Mouse (Mus musculus) stomach, embryonic 14.5 days (tissue): ENCODE data around the gene Adgrl3. TPM values are rescaled to one million over a fixed set of nuclear protein-coding genes. Genes with fewer than 3 reads are reported as not detected.

Experiments used
- ATAC-seq: fragments of 200-750 bp; cut with Nextera tagmentation; 2 replicates; pipeline ENCODE4 v1.8.0; 2017; ENCODE audit warnings: low read depth, moderate TSS enrichment; ENCODE audit not compliant: insufficient number of reproducible peaks, insufficient read depth, low FRiP score
- H3K27ac ChIP-seq: fragments of 300-500 bp; sonication (generic); 2 replicates; pipeline ENCODE4 v1.5.1; 2014; ENCODE audit warnings: mild to moderate bottlenecking, low read length, moderate library complexity, mixed read lengths
- H3K27me3 ChIP-seq: fragments of 300-500 bp; sonication (generic); 2 replicates; pipeline ENCODE4 v1.6.1; 2014; ENCODE audit warnings: low read length, control low read depth, mixed read lengths; ENCODE audit not compliant: control insufficient read depth, insufficient read depth
- H3K36me3 ChIP-seq: fragments of 300-500 bp; sonication (generic); 2 replicates; pipeline ENCODE4 v1.6.1; 2014; ENCODE audit warnings: mild to moderate bottlenecking, control low read depth, low read length, moderate library complexity, mixed read lengths; ENCODE audit not compliant: control insufficient read depth, insufficient read depth
- H3K4me1 ChIP-seq: fragments of 300-500 bp; sonication (generic); 2 replicates; pipeline ENCODE4 v1.6.1; 2014; ENCODE audit warnings: low read length, control low read depth, mixed read lengths; ENCODE audit not compliant: control insufficient read depth, insufficient read depth
- H3K4me2 ChIP-seq: fragments of 300-500 bp; sonication (generic); replicated peaks from 2 replicates; pipeline ENCODE4 v1.6.1; 2014; ENCODE audit warnings: low read depth, low read length, control low read depth
- H3K4me3 ChIP-seq: fragments of 300-500 bp; sonication (generic); 2 replicates; pipeline ENCODE4 v1.5.1; 2014; ENCODE audit warnings: low read depth, low read length, control low read depth
- H3K9ac ChIP-seq: fragments of 300-500 bp; sonication (generic); replicated peaks from 2 replicates; pipeline ENCODE4 v1.6.1; 2014; ENCODE audit warnings: low read depth, mild to moderate bottlenecking, control low read depth, low read length, moderate library complexity, mixed read lengths
- H3K9me3 ChIP-seq: fragments of 300-500 bp; sonication (generic); 2 replicates; pipeline ENCODE4 v1.6.1; 2016; ENCODE audit warnings: low read depth, low read length, control low read depth; ENCODE audit not compliant: control insufficient read depth
- WGBS: fragments of 180-500 bp; shearing (Covaris S2); extraction: QIAGEN DNeasy Blood & Tissue Kit; methylation state at CpG from one replicate; pipeline ENCODE4 v1.1.7; 2014; 5-methylcytosine and 5-hydroxymethylcytosine counted together
- polyA plus RNA-seq: library from polyadenylated mRNA; unstranded; fragments of >200 nt; fragmentation: Nextera tagmentation; extraction: Ambion mirVana; gene quantifications from 2 replicates; pipeline ENCODE4 v1.2.1, GENCODE M21; 2014

The Adgrl3 gene
- polyA plus RNA-seq, 1 experiment from 2014 or later: 38.4 TPM

DNA sequence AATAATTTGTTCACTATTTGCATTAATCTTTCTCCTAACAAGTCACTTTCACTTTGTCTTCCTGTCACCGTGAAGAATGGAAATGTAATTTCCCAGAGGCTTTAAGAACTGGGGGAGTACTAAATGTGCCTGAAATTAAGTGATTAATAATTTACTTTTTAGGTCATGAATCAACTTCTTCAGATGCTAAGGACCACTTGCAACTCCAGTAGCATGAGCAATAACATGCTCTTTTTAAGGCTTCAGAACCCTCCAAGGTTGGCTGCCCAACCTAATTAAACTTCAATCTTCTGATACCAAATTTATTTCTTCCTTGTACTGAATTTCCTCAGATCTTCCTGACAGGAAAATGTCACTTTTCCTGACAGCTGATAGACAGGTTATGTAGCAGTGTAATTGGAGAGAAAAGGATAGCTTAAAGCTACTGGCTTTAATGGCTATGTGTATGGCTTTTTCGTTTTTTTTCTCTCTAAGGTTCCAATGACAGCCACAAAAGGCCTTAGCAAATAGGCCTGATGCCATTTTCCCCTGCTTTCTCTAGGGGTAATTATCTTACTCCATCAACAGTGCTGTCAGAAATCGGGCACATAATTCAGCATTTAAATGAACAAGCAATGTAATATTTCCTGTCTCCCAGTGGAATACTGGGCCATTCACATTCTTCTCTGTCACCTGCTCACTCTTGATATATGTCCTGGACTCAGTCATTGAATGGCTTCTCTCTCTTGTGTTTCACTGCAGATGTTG lies 718.5 kb downstream of the Adgrl3 start:
- Histone ChIP-seq H3K27me3 (no peaks in the 10 kb centered on the region), H3K4me1 (no peaks in the 10 kb centered on the region), H3K4me2 (no peak overlapping the region), H3K9me3 (no peaks in the 10 kb centered on the region), H3K9ac (no peak overlapping the region), H3K27ac (no peak overlapping the region), H3K36me3 (no peaks in the 10 kb centered on the region), H3K4me3 (no peak overlapping the region)
- ATAC-seq: no peak
- 70% methylated on average over 3 of the region's 3 CpGs for WGBS

DNA sequence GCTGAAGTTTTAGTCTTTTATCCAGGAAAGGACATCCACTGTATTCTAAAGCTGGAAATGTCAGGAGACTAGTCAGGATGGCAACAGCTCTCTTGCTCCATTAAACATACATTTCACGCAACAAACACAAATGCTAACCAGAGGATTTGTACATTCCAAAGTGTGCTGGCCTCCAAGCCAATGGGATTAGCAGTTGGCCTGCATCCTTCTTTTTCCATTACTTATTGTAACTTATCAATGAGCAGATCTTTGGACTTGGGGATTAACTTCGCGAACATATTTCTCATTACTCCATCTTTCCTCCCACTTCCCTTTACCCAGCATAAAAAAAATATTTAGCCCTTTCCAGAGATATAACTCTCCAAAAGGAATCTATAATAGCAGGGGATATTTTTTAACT lies 732.5 kb downstream of the Adgrl3 start:
- no peak overlapping the region for H3K4me2 ChIP-seq
- no peaks in the 10 kb centered on the region for H3K36me3 ChIP-seq
- H3K9me3 ChIP-seq: no peaks in the 10 kb centered on the region
- no peak overlapping the region for H3K9ac ChIP-seq
- ATAC-seq: no peak
- no peaks in the 10 kb centered on the region for H3K4me1 ChIP-seq
- H3K27ac ChIP-seq: no peak overlapping the region
- no peaks in the 10 kb centered on the region for H3K27me3 ChIP-seq
- no peak overlapping the region for H3K4me3 ChIP-seq
- WGBS: 84% methylated on average over 3 of the region's 3 CpGs

DNA sequence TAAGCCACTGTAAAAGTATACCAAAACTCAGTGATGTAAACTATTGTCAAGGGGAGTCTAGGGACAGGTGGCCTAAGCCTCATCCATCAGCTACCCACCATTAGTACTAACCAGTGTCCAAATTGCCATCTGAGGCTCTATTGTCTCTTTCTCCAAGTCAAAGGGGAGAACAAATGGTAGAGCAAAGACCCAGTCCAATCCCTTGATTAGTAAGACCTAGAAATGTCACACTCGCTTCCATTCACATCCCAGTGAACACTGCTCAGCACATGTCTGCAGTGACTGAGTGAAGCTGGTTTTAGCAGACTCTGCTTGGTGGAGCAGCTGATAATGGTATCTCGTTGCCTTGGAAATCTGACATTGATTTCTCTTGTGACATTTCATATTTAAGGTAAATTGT lies 735.8 kb downstream of the Adgrl3 start:
- Histone ChIP-seq H3K4me3 (no peak overlapping the region), H3K4me2 (no peak overlapping the region), H3K36me3 (no peaks in the 10 kb centered on the region), H3K27ac (no peak overlapping the region), H3K9ac (no peak overlapping the region), H3K27me3 (no peaks in the 10 kb centered on the region), H3K4me1 (no peaks in the 10 kb centered on the region), H3K9me3 (no peaks in the 10 kb centered on the region)
- ATAC-seq: no peak
- 92% methylated on average over 2 of the region's 2 CpGs for WGBS

DNA sequence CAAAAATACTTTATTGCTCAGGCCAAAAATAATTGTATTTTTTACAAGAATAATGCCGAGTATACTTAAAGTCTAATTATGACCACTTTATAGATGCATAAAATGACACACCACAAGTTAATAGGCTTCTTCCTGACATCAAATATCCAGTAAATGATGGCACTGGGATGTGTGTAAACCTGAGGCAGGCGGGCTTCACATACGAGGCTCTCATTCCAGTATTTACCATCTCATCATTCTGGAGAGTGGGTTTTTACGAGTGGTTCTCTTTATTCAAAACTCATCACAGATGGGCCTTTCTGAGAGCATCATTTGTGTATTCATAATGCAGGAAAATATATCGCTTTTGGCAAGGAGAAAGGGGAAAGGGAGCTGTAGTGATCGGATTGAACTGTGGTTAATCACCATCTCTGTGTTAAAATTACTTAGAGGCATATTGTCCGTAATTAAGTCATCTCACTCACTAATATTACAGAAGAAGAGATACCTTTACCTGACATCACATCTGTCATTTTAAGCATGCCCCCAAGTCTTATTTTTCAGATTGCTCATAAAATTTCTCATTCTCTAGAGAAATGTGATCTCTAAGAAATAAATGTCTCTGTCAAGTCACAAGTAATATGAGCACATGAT lies 737.3 kb downstream of the Adgrl3 start:
- H3K36me3 ChIP-seq: no peaks in the 10 kb centered on the region
- H3K4me3 ChIP-seq: no peak overlapping the region
- no peak overlapping the region for H3K9ac ChIP-seq
- no peaks in the 10 kb centered on the region for H3K27me3 ChIP-seq
- no peak overlapping the region for H3K4me2 ChIP-seq
- no peaks in the 10 kb centered on the region for H3K9me3 ChIP-seq
- 87% methylated on average over 7 of the region's 7 CpGs for WGBS
- H3K4me1 ChIP-seq: no peaks in the 10 kb centered on the region
- no peak overlapping the region for H3K27ac ChIP-seq
- ATAC-seq: no peak

DNA sequence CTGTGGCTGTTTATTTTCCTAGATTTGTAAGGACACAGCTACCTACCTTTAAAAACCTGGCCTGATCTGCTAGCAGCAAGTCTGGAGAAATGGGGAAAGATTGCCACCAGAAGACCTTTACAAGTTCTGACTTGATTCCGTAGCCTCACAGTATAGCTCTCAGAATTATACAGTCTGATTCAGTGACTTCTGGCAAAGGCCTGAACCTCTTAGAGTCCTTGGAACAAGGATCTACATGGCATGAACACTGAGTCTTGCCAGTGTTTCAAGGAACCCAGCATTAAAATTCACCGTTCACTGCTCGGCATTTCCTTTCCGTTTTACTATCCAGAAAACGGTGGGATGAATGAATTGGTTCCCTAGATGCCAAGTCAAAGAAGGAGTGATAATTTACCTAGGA lies 756.3 kb downstream of the Adgrl3 start:
- Histone ChIP-seq H3K4me1 (no peaks in the 10 kb centered on the region), H3K27ac (no peak overlapping the region), H3K9ac (no peak overlapping the region), H3K36me3 (no peaks in the 10 kb centered on the region), H3K9me3 (no peaks in the 10 kb centered on the region), H3K27me3 (no peaks in the 10 kb centered on the region), H3K4me3 (no peak overlapping the region), H3K4me2 (no peak overlapping the region)
- no peak for ATAC-seq
- WGBS: 90% methylated on average over 5 of the region's 5 CpGs

DNA sequence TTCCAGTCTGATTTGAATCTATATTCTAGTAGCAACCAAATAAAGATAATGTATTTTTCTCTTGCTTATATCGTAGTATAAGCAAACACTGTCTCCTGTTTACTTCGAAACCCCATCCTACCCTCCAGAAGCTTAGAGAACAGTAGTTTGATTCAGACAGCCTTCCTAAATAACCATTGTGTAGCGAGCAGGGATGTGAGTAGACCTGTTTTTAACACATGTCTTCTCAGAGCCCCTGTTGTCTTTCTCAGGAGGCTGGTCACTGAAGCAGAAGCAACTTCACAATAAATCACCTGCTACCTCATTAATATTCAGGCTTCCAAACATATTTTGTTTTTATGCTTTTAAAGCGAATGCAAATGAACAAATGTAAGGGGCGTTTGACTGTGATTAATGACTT lies 756.8 kb downstream of the Adgrl3 start:
- no peak overlapping the region for H3K9ac ChIP-seq
- WGBS: 79% methylated on average over 5 of the region's 5 CpGs

DNA sequence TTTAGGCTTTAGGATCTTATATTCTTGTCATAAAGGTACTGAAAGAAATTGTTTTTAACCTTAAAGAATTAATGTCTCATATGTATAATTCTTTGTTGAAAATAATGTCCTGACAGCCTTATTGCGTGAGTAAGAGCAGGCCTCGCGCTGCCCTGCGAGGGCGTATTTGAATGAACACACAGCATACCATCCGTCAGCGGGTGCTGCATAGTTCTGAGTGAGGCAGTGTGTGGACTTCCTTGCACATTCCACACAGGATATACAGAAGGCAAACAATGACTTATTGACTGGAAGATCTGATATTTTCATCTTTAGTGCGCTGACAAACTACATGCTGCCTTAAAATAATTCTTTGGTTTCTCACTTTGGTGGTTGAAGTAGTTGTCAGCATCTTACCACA lies 764.8 kb downstream of the Adgrl3 start:
- no peaks in the 10 kb centered on the region for H3K4me1 ChIP-seq
- no peak overlapping the region for H3K4me3 ChIP-seq
- H3K9me3 ChIP-seq: no peaks in the 10 kb centered on the region
- no peaks in the 10 kb centered on the region for H3K27me3 ChIP-seq
- H3K9ac ChIP-seq: no peak overlapping the region
- H3K4me2 ChIP-seq: no peak overlapping the region
- no peaks in the 10 kb centered on the region for H3K36me3 ChIP-seq
- WGBS: 31% methylated on average over 8 of the region's 8 CpGs
- H3K27ac ChIP-seq: no peak overlapping the region
- ATAC-seq: no peak

More for the DNA sequence above, 756.8 kb downstream of the Adgrl3 start:
- Histone ChIP-seq H3K4me1 (no peaks in the 10 kb centered on the region), H3K4me3 (no peak overlapping the region), H3K27me3 (no peaks in the 10 kb centered on the region), H3K27ac (no peak overlapping the region), H3K4me2 (no peak overlapping the region), H3K9me3 (no peaks in the 10 kb centered on the region), H3K36me3 (no peaks in the 10 kb centered on the region)
- ATAC-seq: no peak

DNA sequence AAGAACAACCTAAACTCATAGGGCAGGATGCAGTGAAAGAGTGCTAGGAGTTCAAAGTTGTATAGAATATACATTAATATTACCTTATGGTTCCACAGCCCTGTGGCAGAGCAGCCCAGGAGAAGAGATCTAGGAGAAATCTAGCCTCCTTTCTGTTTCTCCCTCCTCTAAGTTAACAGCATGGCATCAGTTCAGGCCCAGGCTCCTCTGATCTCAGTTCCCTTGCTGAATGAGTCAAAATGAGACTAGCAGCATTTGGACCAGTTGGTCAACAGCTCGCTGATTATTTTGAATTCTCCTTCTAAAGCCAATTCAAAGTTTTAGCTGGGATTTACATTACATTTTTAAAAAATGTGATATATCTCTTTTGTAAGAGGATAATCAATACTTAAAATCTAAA lies 770.8 kb downstream of the Adgrl3 start:
- no peaks in the 10 kb centered on the region for H3K4me1 ChIP-seq
- H3K4me3 ChIP-seq: no peak overlapping the region
- no peak for ATAC-seq
- no peak overlapping the region for H3K27ac ChIP-seq
- H3K36me3 ChIP-seq: no peaks in the 10 kb centered on the region
- no peaks in the 10 kb centered on the region for H3K9me3 ChIP-seq
- H3K4me2 ChIP-seq: no peak overlapping the region
- no peak overlapping the region for H3K9ac ChIP-seq
- 81% methylated on average over 1 of the region's 1 CpGs for WGBS
- no peaks in the 10 kb centered on the region for H3K27me3 ChIP-seq

DNA sequence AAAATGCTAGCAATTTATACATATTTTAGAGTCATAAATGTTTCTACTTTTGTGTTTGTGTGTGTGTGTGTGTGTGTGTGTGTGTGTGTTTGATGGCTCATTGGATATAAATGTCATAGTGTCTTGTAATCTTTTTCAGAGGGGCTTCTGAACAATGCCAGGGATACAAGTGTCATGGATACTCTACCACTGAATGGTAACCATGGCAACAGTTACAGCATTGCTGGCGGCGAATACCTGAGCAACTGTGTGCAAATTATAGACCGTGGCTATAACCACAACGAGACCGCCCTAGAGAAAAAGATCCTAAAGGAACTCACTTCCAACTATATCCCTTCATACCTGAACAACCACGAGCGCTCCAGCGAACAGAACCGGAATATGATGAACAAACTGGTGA lies 774.2 kb downstream of the Adgrl3 start:
- WGBS: 94% methylated on average over 9 of the region's 9 CpGs
- Histone ChIP-seq H3K9ac (no peak overlapping the region), H3K36me3 (no peaks in the 10 kb centered on the region), H3K9me3 (no peaks in the 10 kb centered on the region), H3K27ac (no peak overlapping the region), H3K4me2 (no peak overlapping the region), H3K27me3 (no peaks in the 10 kb centered on the region), H3K4me1 (no peaks in the 10 kb centered on the region), H3K4me3 (no peak overlapping the region)
- no peak for ATAC-seq
